Mouse (Mus musculus) midbrain, embryonic 15.5 days (tissue): ENCODE data around the gene Egr4. TPM values are rescaled to one million over a fixed set of nuclear protein-coding genes. Genes with fewer than 3 reads are reported as not detected.

Experiments
- ATAC-seq: fragments of 200-750 bp; cut with Nextera tagmentation; replicated peaks from 2 replicates; pipeline ENCODE4 v1.8.0; 2017; ENCODE audit warnings: moderate TSS enrichment
- H3K27ac ChIP-seq: fragments of 300-500 bp; sonication (generic); 2 replicates; pipeline ENCODE4 v1.5.1; 2015; ENCODE audit warnings: mild to moderate bottlenecking, inconsistent platforms
- H3K27me3 ChIP-seq: fragments of 300-500 bp; sonication (generic); replicated peaks from 2 replicates; pipeline ENCODE4 v1.6.1; 2015; ENCODE audit warnings: inconsistent platforms
- H3K36me3 ChIP-seq: fragments of 300-500 bp; sonication (generic); replicated peaks from 2 replicates; pipeline ENCODE4 v1.6.1; 2015; ENCODE audit warnings: inconsistent platforms
- H3K4me1 ChIP-seq: fragments of 300-500 bp; sonication (generic); 2 replicates; pipeline ENCODE4 v1.6.1; 2015; ENCODE audit warnings: inconsistent platforms
- H3K4me2 ChIP-seq: fragments of 300-500 bp; sonication (generic); 2 replicates; pipeline ENCODE4 v1.6.1; 2015; ENCODE audit warnings: inconsistent platforms, mild to moderate bottlenecking, moderate library complexity
- H3K4me3 ChIP-seq: fragments of 300-500 bp; sonication (generic); 2 replicates; pipeline ENCODE4 v1.5.1; 2015; ENCODE audit warnings: mild to moderate bottlenecking, inconsistent platforms
- H3K9ac ChIP-seq: fragments of 300-500 bp; sonication (generic); 2 replicates; pipeline ENCODE4 v1.6.1; 2015; ENCODE audit warnings: mild to moderate bottlenecking, inconsistent platforms
- H3K9me3 ChIP-seq: fragments of 300-500 bp; sonication (generic); 2 replicates; pipeline ENCODE4 v1.6.1; 2016; ENCODE audit warnings: inconsistent platforms
- polyA plus RNA-seq: library from polyadenylated mRNA; unstranded; fragments of >200 nt; fragmentation: Nextera tagmentation; extraction: Ambion mirVana; gene quantifications from 2 replicates; pipeline ENCODE4 v1.2.1, GENCODE M21; 2015

Egr4 gene
- polyA plus RNA-seq, 1 experiment from 2014 or later: not detected

DNA sequence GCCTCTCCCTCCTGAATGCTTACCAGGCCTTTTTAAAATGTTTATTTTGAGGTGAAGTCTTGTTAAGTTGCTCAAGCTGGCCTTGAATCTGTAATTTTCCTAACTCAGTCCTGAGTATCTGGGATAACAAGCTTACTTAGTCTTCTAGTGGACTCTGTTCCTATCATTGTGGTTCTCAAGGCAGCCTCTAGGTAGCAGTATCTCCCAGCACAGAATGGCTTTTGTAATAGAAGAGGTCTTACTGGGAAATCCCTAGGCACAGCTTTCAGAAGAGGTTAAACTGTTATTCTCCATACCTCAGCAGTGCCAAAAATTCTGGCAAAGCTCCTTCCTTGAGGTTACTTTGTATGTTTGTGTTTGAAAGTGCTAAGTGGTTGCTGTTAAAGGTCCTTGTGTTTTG lies 48.0 kb downstream of the Egr4 start:
- peaks cover 73% of the 10 kb centered on the region for H3K36me3 ChIP-seq
- no peak overlapping the region for H3K9ac ChIP-seq
- H3K4me2 ChIP-seq: no peak overlapping the region
- H3K4me1 ChIP-seq: no peaks in the 10 kb centered on the region
- no peaks in the 10 kb centered on the region for H3K27me3 ChIP-seq
- H3K9me3 ChIP-seq: no peaks in the 10 kb centered on the region
- no peak for ATAC-seq
- no peak overlapping the region for H3K4me3 ChIP-seq
- H3K27ac ChIP-seq: no peak overlapping the region

Other genes starting within 250 kb of the Egr4 start
- 26.0 and 29.5 TPM in 2 replicates for gene Sfxn5, start 180.2 kb downstream of the Egr4 start, polyA plus RNA-seq
- 22.1 and 23.4 TPM in 2 replicates for gene Rab11fip5, start 139.0 kb downstream of the Egr4 start, polyA plus RNA-seq
- not detected in 2 replicates for gene Noto, start 89.7 kb downstream of the Egr4 start, polyA plus RNA-seq
- 67.6 and 73.2 TPM in 2 replicates for gene Smyd5, start 81.6 kb downstream of the Egr4 start, polyA plus RNA-seq
- gene Cct7, start 62.1 kb downstream of the Egr4 start, polyA plus RNA-seq: 586 and 601 TPM in 2 replicates
- gene Pradc1, start 61.6 kb downstream of the Egr4 start, polyA plus RNA-seq: 18.5 and 22.6 TPM in 2 replicates
- gene Fbxo41, start 10.6 kb downstream of the Egr4 start, polyA plus RNA-seq: 11.4 and 11.5 TPM in 2 replicates
- 5.2 and 5.9 TPM in 2 replicates for gene Alms1, start 73.9 kb upstream of the Egr4 start, polyA plus RNA-seq
- gene Nat8f7, start 199.6 kb upstream of the Egr4 start, polyA plus RNA-seq: not detected in 2 replicates